Mouse (Mus musculus) 3134 (cell line): Measurements from ENCODE around the gene Hoxd9.

Source experiments
- DNase-seq: peaks from one replicate; pipeline ENCODE4 v3.0.0-alpha.2; 2011; ENCODE audit warnings: low spot score; ENCODE audit not compliant: insufficient read length; ENCODE audit errors: extremely low read depth

Gene Hoxd9

DNA sequence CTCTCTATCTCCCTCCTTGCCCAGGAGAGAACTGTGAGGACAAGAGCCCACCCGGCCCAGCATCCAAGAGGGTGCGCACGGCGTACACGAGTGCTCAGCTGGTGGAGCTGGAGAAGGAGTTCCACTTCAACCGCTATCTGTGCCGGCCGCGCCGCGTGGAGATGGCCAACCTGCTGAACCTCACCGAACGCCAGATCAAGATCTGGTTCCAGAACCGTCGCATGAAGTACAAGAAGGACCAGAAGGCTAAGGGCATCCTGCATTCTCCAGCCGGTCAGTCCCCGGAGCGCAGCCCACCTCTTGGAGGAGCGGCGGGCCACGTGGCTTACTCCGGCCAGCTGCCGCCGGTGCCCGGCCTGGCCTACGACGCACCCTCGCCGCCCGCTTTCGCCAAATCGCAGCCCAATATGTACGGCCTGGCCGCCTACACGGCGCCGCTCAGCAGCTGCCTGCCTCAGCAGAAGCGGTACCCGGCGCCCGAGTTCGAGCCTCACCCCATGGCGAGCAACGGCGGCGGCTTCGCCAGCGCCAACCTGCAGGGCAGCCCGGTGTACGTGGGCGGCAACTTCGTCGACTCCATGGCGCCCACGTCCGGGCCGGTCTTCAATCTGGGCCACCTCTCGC is 48.9 kb downstream of the Hoxd9 start:
- no peak for DNase-seq

DNA sequence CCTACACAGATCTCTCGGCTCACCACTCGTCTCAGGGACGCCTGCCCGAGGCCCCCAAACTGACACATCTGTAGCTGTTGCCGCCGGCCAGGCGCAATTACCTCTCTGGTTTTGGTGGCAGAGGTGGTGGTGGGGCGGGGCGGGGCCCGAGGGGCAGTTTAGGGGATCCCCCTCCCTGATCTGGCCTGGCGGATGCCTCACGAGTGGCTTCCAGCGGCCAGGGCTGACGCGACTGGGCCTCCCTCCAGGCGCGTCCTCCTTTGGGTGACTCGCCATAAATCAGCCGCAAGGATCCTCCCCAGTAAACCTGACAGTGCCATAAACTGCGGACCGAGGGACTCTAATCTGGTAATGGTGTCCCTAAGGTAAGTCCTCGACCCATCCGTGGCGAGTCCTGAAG is 49.5 kb downstream of the Hoxd9 start:
- no peak for DNase-seq

DNA sequence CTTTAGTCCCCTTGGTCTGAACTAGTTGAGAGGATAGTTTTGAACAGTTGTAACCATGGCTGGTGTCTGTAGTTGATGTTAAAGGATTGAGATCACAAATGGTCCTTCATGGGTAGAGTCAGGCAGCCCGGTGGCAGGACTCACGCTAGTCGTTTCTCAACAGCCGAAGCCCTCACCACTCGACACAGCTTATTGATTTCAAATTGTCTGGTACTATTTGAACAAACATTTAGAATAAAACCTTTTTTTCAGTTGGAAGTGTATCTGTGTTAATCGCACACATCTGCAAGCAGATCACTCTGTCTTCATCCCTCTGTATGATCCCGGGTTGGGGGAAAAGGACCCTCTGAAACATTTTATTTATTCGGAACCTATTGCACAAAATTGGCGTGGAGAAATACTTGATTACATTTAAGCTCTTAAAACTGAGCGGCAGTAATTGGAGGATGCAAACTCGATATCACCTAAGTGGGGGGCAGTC is 50.2 kb downstream of the Hoxd9 start:
- DNase-seq = no peak

DNA sequence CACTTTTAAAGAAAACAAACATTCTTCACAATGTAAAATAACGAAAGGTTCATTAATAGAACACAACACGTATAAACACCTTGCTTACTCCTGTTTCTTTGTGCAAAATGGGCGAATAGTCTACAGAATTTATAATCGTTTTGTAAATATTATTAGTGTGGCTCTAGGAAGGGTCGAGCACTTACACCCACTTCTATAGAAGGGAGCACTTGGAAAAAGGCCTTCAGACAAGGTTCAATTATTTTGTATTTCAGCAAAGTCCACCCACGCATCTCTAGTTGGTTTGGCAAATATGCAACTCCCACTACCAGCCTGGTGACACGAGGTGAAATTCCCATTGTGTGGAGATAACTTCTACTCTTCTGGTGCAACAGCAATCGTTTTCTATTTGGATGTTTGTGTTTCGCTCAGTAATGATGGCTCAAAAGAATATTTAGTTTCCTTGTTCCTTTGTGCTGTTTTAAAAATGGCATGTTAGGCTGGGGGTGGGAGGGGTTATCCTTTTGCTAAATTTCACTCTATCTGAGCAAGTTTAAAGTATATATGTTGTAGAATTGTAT is 51.0 kb downstream of the Hoxd9 start:
- DNase-seq = no peak

DNA sequence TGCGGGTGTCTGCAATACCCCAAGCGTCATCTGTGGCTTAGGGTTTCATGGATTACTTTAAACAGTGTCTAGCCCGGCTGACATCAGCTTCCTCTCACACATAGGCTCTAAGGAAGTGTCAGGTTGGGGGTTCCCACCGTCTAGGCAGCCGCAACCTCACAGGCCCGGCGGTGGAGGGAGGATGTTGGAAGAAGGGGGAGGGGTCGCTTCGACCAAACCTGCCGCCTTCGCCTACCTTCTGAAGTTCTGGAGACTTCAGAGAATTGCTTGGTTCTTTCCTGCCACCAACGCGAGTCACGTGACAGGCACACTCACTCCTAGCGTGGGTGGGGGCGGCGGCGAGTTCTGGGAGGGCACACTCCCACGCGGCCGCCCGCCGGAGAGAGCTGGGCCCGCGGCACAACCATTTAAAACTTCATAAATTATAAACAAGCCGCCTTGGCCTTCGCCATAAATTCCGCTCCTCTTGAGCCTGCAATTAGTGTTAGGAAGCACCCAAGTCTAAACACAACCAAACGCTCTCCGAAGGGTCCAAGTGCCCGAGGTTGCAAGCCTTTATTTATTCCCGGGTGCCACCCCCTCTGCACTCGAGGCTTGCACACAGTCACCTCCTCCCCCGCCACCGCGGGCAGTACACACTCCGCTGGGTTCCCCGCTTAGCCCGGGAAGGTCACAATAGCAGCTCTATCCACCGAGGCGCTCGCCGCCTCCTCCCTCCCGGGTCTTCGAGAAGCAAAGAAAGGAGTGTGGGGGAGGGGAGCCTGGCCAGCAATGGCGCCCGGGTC is 52.0 kb downstream of the Hoxd9 start:
- DNase-seq = no peak
